Mouse (Mus musculus) heart, adult 9 months (tissue): ENCODE measurements at regions not wholly inside any gene's neighbourhood (a gene's known extent, or its start where the extent isn't known, plus 50 kb on each side); places are given as distances from the start of the nearest gene placed in this dataset.

ENCODE experiments used
- DNase-seq, 2 experiments: peaks; one replicate each; pipeline ENCODE4 v3.0.0; 2022; ENCODE audit warnings: low spot score in 2 of 2

DNA sequence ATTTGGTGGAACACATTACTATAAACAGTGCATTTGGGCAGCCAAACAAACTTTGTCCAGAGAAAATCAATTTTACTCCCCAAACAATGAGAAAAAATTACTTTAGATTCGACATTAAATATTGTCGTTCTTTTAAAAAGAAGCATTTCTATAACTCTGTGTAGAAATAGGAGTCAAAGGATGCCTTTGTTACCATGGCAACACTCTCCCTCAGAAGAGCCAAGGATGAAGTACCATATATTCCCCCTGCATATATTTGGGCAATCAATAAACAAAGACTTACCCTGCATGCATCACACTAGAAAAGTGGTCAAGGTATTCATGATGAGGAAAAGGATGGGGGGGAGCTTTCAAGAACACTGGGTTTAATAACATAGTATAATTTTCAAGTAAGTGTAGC lies 70.9 kb upstream of the Tenm2 start:
- DNase-seq, result no peak
